Mouse (Mus musculus): ENCODE measurements around the gene 1500011B03Rik. TPM values are rescaled to one million over a fixed set of nuclear protein-coding genes. Genes with fewer than 3 reads are reported as not detected.
"Not testable (repeated sequence)": the region's sequence is repeated elsewhere in the genome, so short reads cannot be mapped to it uniquely, and the experiment has no call there.

Gene 1500011B03Rik
- total RNA-seq (2015; ENCODE audit: low replicate concordance), result 11.7 and 11.9 TPM in 2 replicates
- 14.5 TPM in 1 of 2 replicates, not detected in the other for total RNA-seq (2017; ENCODE audit: low replicate concordance)

GRCm38 (mm10) chr5:114822796-114823688 lies at the start of gene 1500011B03Rik:
1500011B03Rik (minus strand) TSS chr5:114823468.
- ATAC-seq (replicated peaks; ENCODE audit: low FRiP score, poor library complexity, severe bottlenecking), result peak; percentile 48

GRCm38 (mm10) chr5:114865279-114865678 lies 42.0 kb upstream of the 1500011B03Rik start:
- ATAC-seq (replicated peaks; ENCODE audit: low FRiP score, poor library complexity, severe bottlenecking), result no peak

GRCm38 (mm10) chr5:114864813-114865212 lies 41.5 kb upstream of the 1500011B03Rik start:
- ATAC-seq (replicated peaks; ENCODE audit: low FRiP score, poor library complexity, severe bottlenecking), result no peak

- no peak for ATAC-seq (replicated peaks; ENCODE audit: low FRiP score, poor library complexity, severe bottlenecking)
These were observed 38.5 kb upstream of the 1500011B03Rik start for GRCm38 (mm10) chr5:114861730-114862129.

- 0 out of 2 replicates have a peak, but pooled peaks have one; percentile 52 for ATAC-seq (replicated peaks; ENCODE audit: low FRiP score, poor library complexity, severe bottlenecking)
These were observed 36.0 kb upstream of the 1500011B03Rik start for GRCm38 (mm10) chr5:114859253-114859652.

GRCm38 (mm10) chr5:114858582-114858981 lies 35.3 kb upstream of the 1500011B03Rik start, which contains the start of gene Gm9936:
Gm9936 (minus strand) TSS chr5:114858682.
- no peak for ATAC-seq (replicated peaks; ENCODE audit: low FRiP score, poor library complexity, severe bottlenecking)

GRCm38 (mm10) chr5:114853364-114853763 lies 30.1 kb upstream of the 1500011B03Rik start, which contains the start of gene 4930519G04Rik:
4930519G04Rik (plus strand) TSS chr5:114853664.
- ATAC-seq (replicated peaks; ENCODE audit: low FRiP score, poor library complexity, severe bottlenecking), result not testable (repeated sequence)

- no peak for ATAC-seq (replicated peaks; ENCODE audit: low FRiP score, poor library complexity, severe bottlenecking)
These were observed 28.4 kb upstream of the 1500011B03Rik start for GRCm38 (mm10) chr5:114851565-114852236.

- ATAC-seq (replicated peaks; ENCODE audit: low FRiP score, poor library complexity, severe bottlenecking), result not testable (repeated sequence)
These were observed 21.1 kb upstream of the 1500011B03Rik start for GRCm38 (mm10) chr5:114844371-114844770.

GRCm38 (mm10) chr5:114842674-114843073 lies 19.4 kb upstream of the 1500011B03Rik start:
- ATAC-seq (replicated peaks; ENCODE audit: low FRiP score, poor library complexity, severe bottlenecking), result no peak

GRCm38 (mm10) chr5:114842155-114842554 lies 18.9 kb upstream of the 1500011B03Rik start:
- not testable (repeated sequence) for ATAC-seq (replicated peaks; ENCODE audit: low FRiP score, poor library complexity, severe bottlenecking)

- ATAC-seq (replicated peaks; ENCODE audit: low FRiP score, poor library complexity, severe bottlenecking), result not testable (repeated sequence)
These were observed 17.2 kb upstream of the 1500011B03Rik start for GRCm38 (mm10) chr5:114840481-114840880.

- no peak for ATAC-seq (replicated peaks; ENCODE audit: low FRiP score, poor library complexity, severe bottlenecking)
These were observed 13.6 kb upstream of the 1500011B03Rik start for GRCm38 (mm10) chr5:114836886-114837285.

- ATAC-seq (replicated peaks; ENCODE audit: low FRiP score, poor library complexity, severe bottlenecking), result no peak
These were observed 6.5 kb upstream of the 1500011B03Rik start for GRCm38 (mm10) chr5:114829740-114830139.

- no peak for ATAC-seq (replicated peaks; ENCODE audit: low FRiP score, poor library complexity, severe bottlenecking)
These were observed 4.2 kb upstream of the 1500011B03Rik start for GRCm38 (mm10) chr5:114827427-114827826.

- ATAC-seq (replicated peaks; ENCODE audit: low FRiP score, poor library complexity, severe bottlenecking), result peak; percentile 95
These were observed 2.9 kb upstream of the 1500011B03Rik start for GRCm38 (mm10) chr5:114825978-114826691.

- peak; percentile 77 for ATAC-seq (replicated peaks; ENCODE audit: low FRiP score, poor library complexity, severe bottlenecking)
These were observed 929 bp upstream of the 1500011B03Rik start for GRCm38 (mm10) chr5:114824197-114824596.

GRCm38 (mm10) chr5:114818124-114818523 lies 5.1 kb downstream of the 1500011B03Rik start:
- ATAC-seq (replicated peaks; ENCODE audit: low FRiP score, poor library complexity, severe bottlenecking), result peak; percentile 58; the same call in 1 of the 2 replicates

GRCm38 (mm10) chr5:114816599-114816998 lies 6.7 kb downstream of the 1500011B03Rik start:
- no peak for ATAC-seq (replicated peaks; ENCODE audit: low FRiP score, poor library complexity, severe bottlenecking)
